Mouse (Mus musculus) hindbrain, postnatal 0 days (tissue): ENCODE results near the gene Hmgcl. TPM values are rescaled to one million over a fixed set of nuclear protein-coding genes. Genes with fewer than 3 reads are reported as not detected.

Experiments used
- ATAC-seq: fragments of 200-750 bp; cut with Nextera tagmentation; 2 replicates; pipeline ENCODE4 v1.8.0; 2017; ENCODE audit warnings: mild to moderate bottlenecking, moderate TSS enrichment, moderate library complexity
- DNase-seq: peaks from one replicate; pipeline ENCODE4 v3.0.0-alpha.2; 2015; ENCODE audit warnings: low spot score
- H3K27ac ChIP-seq: fragments of 300-500 bp; sonication (generic); 2 replicates; pipeline ENCODE4 v1.5.1; 2014; ENCODE audit warnings: mild to moderate bottlenecking
- H3K27me3 ChIP-seq: fragments of 300-500 bp; sonication (generic); 2 replicates; pipeline ENCODE4 v1.6.1; 2014; ENCODE audit warnings: low read length, mixed read lengths; ENCODE audit not compliant: insufficient read depth
- H3K36me3 ChIP-seq: fragments of 300-500 bp; sonication (generic); 2 replicates; pipeline ENCODE4 v1.6.1; 2014; ENCODE audit warnings: low read length, mixed read lengths; ENCODE audit not compliant: insufficient read depth
- H3K4me1 ChIP-seq: fragments of 300-500 bp; sonication (generic); 2 replicates; pipeline ENCODE4 v1.6.1; 2014; ENCODE audit warnings: antibody characterized with exemption, low read length, mixed read lengths; ENCODE audit not compliant: insufficient read depth
- H3K4me2 ChIP-seq: fragments of 300-500 bp; sonication (generic); 2 replicates; pipeline ENCODE4 v1.6.1; 2014; ENCODE audit warnings: low read depth, mild to moderate bottlenecking, low read length, moderate library complexity, mixed read lengths
- H3K4me3 ChIP-seq: fragments of 300-500 bp; sonication (generic); 2 replicates; pipeline ENCODE4 v1.5.1; 2014; ENCODE audit warnings: low read length
- H3K9ac ChIP-seq: fragments of 300-500 bp; sonication (generic); replicated peaks from 2 replicates; pipeline ENCODE4 v1.6.1; 2014; ENCODE audit warnings: mild to moderate bottlenecking, low read length, moderate library complexity, mixed read lengths
- H3K9me3 ChIP-seq: fragments of 300-500 bp; sonication (generic); 2 replicates; pipeline ENCODE4 v1.6.1; 2016; ENCODE audit warnings: low read length, mixed read lengths
- CTCF ChIP-seq: IDR thresholded peaks from 2 replicates; pipeline ENCODE4 v1.5.1; 2016; ENCODE audit warnings: antibody characterized with exemption, control low read depth, low read depth
- WGBS: fragments of 180-500 bp; shearing (Covaris S2); extraction: QIAGEN DNeasy Blood & Tissue Kit; methylation state at CpG from one replicate; pipeline ENCODE4 v1.1.7; 2014; 5-methylcytosine and 5-hydroxymethylcytosine counted together
- polyA plus RNA-seq: library from polyadenylated mRNA; unstranded; fragments of >200 nt; fragmentation: Nextera tagmentation; extraction: Ambion mirVana; gene quantifications from 2 replicates; pipeline ENCODE4 v1.2.1, GENCODE M21; 2015
- total RNA-seq: library from RNA; depleted of rRNA; stranded (reverse); fragments of >200 nt; gene quantifications from 2 replicates; pipeline ENCODE4 v1.2.3, GENCODE M21; 2014

Hmgcl gene
- total and polyA plus RNA-seq, 2 experiments from 2014 or later = 38.6 to 55.0 TPM

DNA sequence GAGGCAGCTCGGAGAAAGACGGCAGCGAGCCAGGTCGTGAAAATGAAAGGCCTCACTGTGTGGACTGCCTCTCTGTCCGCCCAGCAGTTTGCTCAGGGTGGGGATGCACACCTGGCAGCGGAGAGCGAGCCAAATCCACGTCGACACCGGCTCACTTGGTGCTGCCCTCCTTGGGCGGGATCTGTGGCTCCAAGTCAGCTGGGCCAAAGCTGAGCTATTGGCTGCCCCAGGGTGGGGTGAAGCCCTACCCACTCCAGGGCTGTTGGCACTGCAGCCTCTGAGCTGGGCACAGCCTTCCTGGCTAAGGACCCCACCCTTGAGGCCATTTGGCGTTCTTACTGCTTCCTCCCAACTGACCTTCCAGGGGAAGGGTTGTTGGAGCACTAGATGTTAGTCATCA, 18.2 kb downstream of the Hmgcl start:
- H3K9ac ChIP-seq = peak overlapping the region; percentile 87
- 3% methylated on average over 12 of the region's 12 CpGs for WGBS
- no peaks in the 10 kb centered on the region for H3K9me3 ChIP-seq
- H3K4me3 ChIP-seq = peak overlapping the region; percentile 79
- peak; percentile 11; the same call in 1 of the 2 replicates for TF ChIP-seq CTCF
- ATAC-seq = no peak; the same call in 1 of the 2 replicates
- peaks cover 55% of the 10 kb centered on the region for H3K36me3 ChIP-seq
- peak overlapping the region; percentile 76 for H3K4me2 ChIP-seq
- peak overlapping the region; percentile 93 for H3K27ac ChIP-seq
- H3K27me3 ChIP-seq = no peaks in the 10 kb centered on the region
- DNase-seq = peak; percentile 51
- H3K4me1 ChIP-seq = peaks cover 6% of the 10 kb centered on the region

DNA sequence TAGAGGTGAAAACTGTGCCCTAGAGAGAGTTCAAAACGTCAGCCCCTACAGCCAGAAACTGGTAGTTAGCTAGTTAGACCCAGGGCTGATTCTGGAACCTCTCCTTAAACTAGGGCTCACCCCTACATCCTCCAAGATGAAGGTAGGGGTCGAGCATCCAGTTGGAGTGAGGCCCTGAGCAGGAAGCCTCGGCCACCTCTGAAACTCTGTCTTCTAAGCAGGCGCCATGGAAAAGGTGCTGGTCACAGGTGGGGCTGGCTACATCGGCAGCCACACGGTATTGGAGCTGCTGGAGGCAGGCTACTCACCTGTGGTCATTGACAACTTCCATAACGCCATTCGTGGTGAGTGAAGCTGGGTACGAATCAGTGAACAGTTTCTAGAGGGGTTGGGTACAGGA, 18.9 kb downstream of the Hmgcl start:
- Histone ChIP-seq H3K4me3 (no peak overlapping the region), H3K4me2 (peak overlapping the region; percentile 76; the same call in 1 of the 2 replicates)

DNA sequence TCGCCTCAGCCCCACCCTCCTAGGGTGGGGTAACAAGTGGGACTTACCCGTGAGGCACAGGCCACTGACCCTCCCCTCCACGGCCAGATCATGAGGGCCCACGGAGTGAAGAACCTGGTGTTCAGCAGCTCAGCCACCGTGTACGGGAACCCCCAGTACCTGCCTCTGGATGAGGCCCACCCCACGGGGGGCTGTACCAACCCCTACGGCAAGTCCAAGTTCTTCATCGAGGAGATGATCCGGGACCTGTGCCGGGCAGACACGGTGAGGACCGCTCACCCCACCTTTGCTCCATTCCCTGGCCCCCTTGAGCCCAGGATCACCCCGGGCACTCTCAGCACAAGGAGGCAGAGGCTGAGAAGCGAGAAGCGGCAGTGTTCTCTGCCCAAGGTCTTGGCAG, 20.0 kb downstream of the Hmgcl start:
- no peak overlapping the region for H3K4me2 ChIP-seq
- peaks cover 52% of the 10 kb centered on the region for H3K36me3 ChIP-seq
- no peak overlapping the region for H3K4me3 ChIP-seq
- H3K4me1 ChIP-seq = peaks cover 7% of the 10 kb centered on the region
- no peak overlapping the region for H3K27ac ChIP-seq
- TF ChIP-seq CTCF = no peak
- DNase-seq (no peak), ATAC-seq (no peak)
- no peaks in the 10 kb centered on the region for H3K9me3 ChIP-seq
- no peaks in the 10 kb centered on the region for H3K27me3 ChIP-seq
- 89% methylated on average over 16 of the region's 16 CpGs for WGBS
- no peak overlapping the region for H3K9ac ChIP-seq

More for the DNA sequence above, 18.9 kb downstream of the Hmgcl start:
- H3K4me1 ChIP-seq = peaks cover 6% of the 10 kb centered on the region
- peak overlapping the region; percentile 93; the same call in 1 of the 2 replicates for H3K27ac ChIP-seq
- H3K27me3 ChIP-seq = no peaks in the 10 kb centered on the region
- no peaks in the 10 kb centered on the region for H3K9me3 ChIP-seq
- ATAC-seq = no peak
- peak overlapping the region; percentile 87; the same call in 1 of the 2 replicates for H3K9ac ChIP-seq
- no peak for DNase-seq
- no peak for TF ChIP-seq CTCF
- 84% methylated on average over 9 of the region's 9 CpGs for WGBS
- peaks cover 58% of the 10 kb centered on the region for H3K36me3 ChIP-seq

DNA sequence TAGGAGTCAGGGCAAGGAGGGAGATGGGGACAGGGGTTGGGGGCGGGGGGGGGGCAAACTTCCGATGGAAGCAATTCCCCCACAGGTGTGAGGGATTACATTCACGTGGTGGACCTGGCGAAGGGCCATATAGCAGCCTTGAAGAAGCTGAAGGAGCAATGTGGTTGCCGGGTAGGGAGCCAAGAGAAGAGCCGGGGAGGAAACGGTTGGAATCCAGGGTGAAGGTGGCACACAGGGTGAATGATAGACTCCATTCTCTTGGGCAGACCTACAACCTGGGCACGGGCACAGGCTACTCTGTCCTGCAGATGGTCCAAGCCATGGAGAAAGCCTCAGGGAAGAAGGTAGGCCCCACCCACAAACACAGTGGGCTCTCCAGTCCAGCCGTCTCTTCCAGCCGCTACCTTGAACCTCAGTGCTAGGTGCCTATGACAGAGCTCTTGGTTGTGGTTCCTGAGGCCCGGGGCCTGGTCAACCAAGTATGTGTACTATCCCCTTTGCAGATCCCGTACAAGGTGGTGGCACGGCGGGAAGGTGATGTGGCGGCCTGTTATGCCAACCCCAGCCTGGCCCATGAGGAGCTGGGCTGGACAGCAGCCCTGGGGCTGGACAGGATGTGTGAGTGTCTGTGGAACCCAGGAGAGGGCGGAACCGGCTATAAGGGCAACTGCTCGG, 21.0 kb downstream of the Hmgcl start:
- H3K36me3 ChIP-seq = peaks cover 44% of the 10 kb centered on the region
- H3K4me2 ChIP-seq = no peak overlapping the region
- H3K9me3 ChIP-seq = no peaks in the 10 kb centered on the region
- no peak overlapping the region for H3K4me3 ChIP-seq
- peaks cover 11% of the 10 kb centered on the region for H3K4me1 ChIP-seq
- no peak for ATAC-seq
- no peak overlapping the region for H3K9ac ChIP-seq
- H3K27ac ChIP-seq = no peak overlapping the region
- H3K27me3 ChIP-seq = no peaks in the 10 kb centered on the region
- 86% methylated on average over 18 of the region's 18 CpGs for WGBS
- no peak for DNase-seq
- no peak for TF ChIP-seq CTCF

DNA sequence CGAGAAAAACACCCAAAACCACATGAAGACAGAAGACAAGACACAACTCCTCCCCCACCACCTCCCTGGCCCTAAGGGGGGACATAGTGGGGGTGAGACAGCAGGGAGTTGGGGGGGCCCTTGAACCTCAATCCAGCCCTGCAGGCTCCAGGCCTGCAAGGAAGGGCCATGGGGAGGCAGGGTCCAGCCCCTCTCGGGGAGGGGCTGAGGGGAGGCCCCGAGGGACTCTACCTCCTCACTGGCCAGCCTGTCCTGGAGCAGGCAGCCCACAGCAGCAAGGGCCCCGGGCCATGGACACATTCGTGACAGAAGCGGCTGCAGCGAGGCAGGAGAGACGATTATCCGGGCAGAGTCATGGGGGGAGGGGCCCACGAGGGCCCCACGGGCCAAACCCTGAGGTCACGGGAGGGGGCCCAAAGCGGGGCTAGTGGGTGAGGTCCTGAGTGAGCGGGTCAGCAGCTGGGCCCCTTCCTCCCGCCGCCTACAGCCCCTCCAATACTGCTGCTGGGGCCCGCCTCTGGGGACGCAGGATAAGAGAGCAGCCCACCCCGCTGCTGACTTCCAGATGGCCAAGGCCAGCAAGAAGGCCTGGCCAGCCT, 22.1 kb downstream of the Hmgcl start:
- no peak overlapping the region for H3K4me3 ChIP-seq
- no peak for TF ChIP-seq CTCF
- no peaks in the 10 kb centered on the region for H3K27me3 ChIP-seq
- H3K4me1 ChIP-seq = peaks cover 14% of the 10 kb centered on the region
- peaks cover 43% of the 10 kb centered on the region for H3K36me3 ChIP-seq
- ATAC-seq = no peak
- H3K4me2 ChIP-seq = no peak overlapping the region
- no peak overlapping the region for H3K27ac ChIP-seq
- no peaks in the 10 kb centered on the region for H3K9me3 ChIP-seq
- WGBS = 73% methylated on average over 19 of the region's 19 CpGs
- DNase-seq = no peak
- H3K9ac ChIP-seq = no peak overlapping the region

DNA sequence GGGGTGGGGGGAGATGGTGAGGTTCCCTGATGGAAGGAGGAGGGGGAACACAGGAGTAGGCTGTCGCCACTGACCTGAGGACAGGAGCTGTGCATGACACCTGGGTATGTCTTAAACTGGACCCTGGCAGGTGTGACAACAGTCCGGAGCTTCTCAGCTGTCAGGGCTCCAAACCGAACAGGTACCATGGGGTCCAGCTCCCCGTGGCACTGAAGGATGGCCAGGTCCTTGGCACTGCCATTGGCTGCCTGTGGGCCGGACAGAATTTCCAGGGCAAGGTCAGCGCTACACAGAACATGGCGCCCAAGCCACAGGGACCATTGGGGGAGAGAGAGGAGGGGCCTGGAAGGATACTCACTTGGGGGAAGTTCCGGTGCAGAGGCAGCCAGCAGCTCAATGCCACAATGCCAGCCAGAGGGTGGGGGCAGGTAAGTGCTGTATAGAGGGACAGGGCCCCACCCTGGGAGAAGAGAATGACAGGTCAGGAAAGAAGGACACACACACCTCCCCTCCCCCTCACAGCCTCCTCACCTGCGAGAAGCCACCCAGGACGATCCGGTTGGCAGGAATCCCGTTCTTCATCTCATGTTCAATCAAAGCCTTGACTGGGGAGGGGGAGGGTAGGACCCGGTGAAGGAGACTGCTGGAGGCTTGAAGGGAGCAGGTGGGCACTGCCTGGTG, 23.0 kb downstream of the Hmgcl start:
- no peak for DNase-seq
- Histone ChIP-seq H3K4me1 (peaks cover 14% of the 10 kb centered on the region), H3K4me3 (no peak overlapping the region), H3K27me3 (no peaks in the 10 kb centered on the region), H3K36me3 (peaks cover 43% of the 10 kb centered on the region), H3K27ac (no peak overlapping the region), H3K4me2 (no peak overlapping the region), H3K9ac (no peak overlapping the region), H3K9me3 (no peaks in the 10 kb centered on the region)
- ATAC-seq = no peak
- 79% methylated on average over 13 of the region's 13 CpGs for WGBS
- TF ChIP-seq CTCF = no peak

DNA sequence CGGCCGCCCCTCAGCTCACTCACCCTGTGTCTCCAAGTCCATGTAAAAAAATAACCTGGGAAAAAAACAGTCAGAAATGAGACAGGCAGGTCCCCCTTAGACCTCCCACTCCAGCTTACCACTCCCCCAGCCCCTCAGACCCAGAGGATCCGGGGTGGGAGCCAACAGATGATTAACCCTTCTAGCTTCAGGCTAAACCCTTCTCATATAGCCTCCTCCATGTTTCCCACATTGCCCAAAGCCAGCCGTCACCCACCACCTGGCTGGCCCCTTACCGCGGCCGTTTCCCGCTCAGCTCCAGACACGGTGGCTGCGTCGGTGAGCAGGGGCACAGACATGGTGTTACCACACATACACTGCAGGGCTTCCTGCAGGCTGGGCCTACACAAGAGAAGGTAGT, 24.3 kb downstream of the Hmgcl start:
- Histone ChIP-seq H3K9ac (no peak overlapping the region), H3K4me1 (peaks cover 8% of the 10 kb centered on the region), H3K27me3 (no peaks in the 10 kb centered on the region), H3K9me3 (no peaks in the 10 kb centered on the region), H3K4me2 (peak overlapping the region; percentile 96; the same call in 1 of the 2 replicates), H3K36me3 (peaks cover 43% of the 10 kb centered on the region), H3K4me3 (no peak overlapping the region), H3K27ac (no peak overlapping the region)
- WGBS = 90% methylated on average over 11 of the region's 11 CpGs
- TF ChIP-seq CTCF = no peak
- ATAC-seq (no peak), DNase-seq (no peak)
